Mouse (Mus musculus): ENCODE data around the gene Slc9a9. TPM values are rescaled to one million over a fixed set of nuclear protein-coding genes. Genes with fewer than 3 reads are reported as not detected.
A peak's percentile ranks its signal among the peaks of the same experiment; 100 is the strongest.

Slc9a9 gene
- total RNA-seq, 2 experiments from 2014 or later: 5.9 to 8.5 TPM

GRCm38 (mm10) chr9:95125683-95126082 is 456.0 kb downstream of the Slc9a9 start:
- no peak for ATAC-seq (replicated peaks; ENCODE audit: poor library complexity)

- no peak for ATAC-seq (replicated peaks; ENCODE audit: poor library complexity)
Observed at GRCm38 (mm10) chr9:95127774-95128173, 458.1 kb downstream of the Slc9a9 start.

- no peak for ATAC-seq (replicated peaks; ENCODE audit: poor library complexity)
Observed at GRCm38 (mm10) chr9:95149206-95149729, 479.6 kb downstream of the Slc9a9 start.

- no peak for ATAC-seq (replicated peaks; ENCODE audit: poor library complexity)
Observed at GRCm38 (mm10) chr9:95150096-95150495, 480.4 kb downstream of the Slc9a9 start.

GRCm38 (mm10) chr9:95150597-95150996 is 480.9 kb downstream of the Slc9a9 start:
- ATAC-seq (replicated peaks; ENCODE audit: poor library complexity): no peak

- ATAC-seq (replicated peaks; ENCODE audit: poor library complexity): no peak
Observed at GRCm38 (mm10) chr9:95150998-95151397, 481.3 kb downstream of the Slc9a9 start.

- ATAC-seq (replicated peaks; ENCODE audit: poor library complexity): 0 out of 2 replicates have a peak, but pooled peaks have one; percentile 11
Observed at GRCm38 (mm10) chr9:95151746-95152145, 482.0 kb downstream of the Slc9a9 start.

- no peak for ATAC-seq (replicated peaks; ENCODE audit: poor library complexity)
Observed at GRCm38 (mm10) chr9:95153966-95154365, 484.3 kb downstream of the Slc9a9 start.

GRCm38 (mm10) chr9:95157948-95158347 is 488.2 kb downstream of the Slc9a9 start:
- no peak for ATAC-seq (replicated peaks; ENCODE audit: poor library complexity)

GRCm38 (mm10) chr9:95158916-95159315 is 489.2 kb downstream of the Slc9a9 start:
- no peak for ATAC-seq (replicated peaks; ENCODE audit: poor library complexity)

GRCm38 (mm10) chr9:95160575-95161300 is 491.0 kb downstream of the Slc9a9 start:
- ATAC-seq (replicated peaks; ENCODE audit: poor library complexity): no peak

- ATAC-seq (replicated peaks; ENCODE audit: poor library complexity): no peak
Observed at GRCm38 (mm10) chr9:95161699-95162098, 492.0 kb downstream of the Slc9a9 start.

- ATAC-seq (replicated peaks; ENCODE audit: poor library complexity): no peak
Observed at GRCm38 (mm10) chr9:95166224-95166623, 496.5 kb downstream of the Slc9a9 start.

GRCm38 (mm10) chr9:95167806-95168205 is 498.1 kb downstream of the Slc9a9 start:
- no peak for ATAC-seq (replicated peaks; ENCODE audit: poor library complexity)

- no peak for ATAC-seq (replicated peaks; ENCODE audit: poor library complexity)
Observed at GRCm38 (mm10) chr9:95168487-95169008, 498.8 kb downstream of the Slc9a9 start.

- no peak for ATAC-seq (replicated peaks; ENCODE audit: poor library complexity)
Observed at GRCm38 (mm10) chr9:95178170-95178569, 508.5 kb downstream of the Slc9a9 start.

GRCm38 (mm10) chr9:95180005-95180404 is 510.3 kb downstream of the Slc9a9 start:
- no peak for ATAC-seq (replicated peaks; ENCODE audit: poor library complexity)

GRCm38 (mm10) chr9:95180569-95180968 is 510.9 kb downstream of the Slc9a9 start:
- peak; percentile 84 for ATAC-seq (replicated peaks; ENCODE audit: poor library complexity)

- ATAC-seq (replicated peaks; ENCODE audit: poor library complexity): no peak
Observed at GRCm38 (mm10) chr9:95181241-95182043, 511.7 kb downstream of the Slc9a9 start.

- ATAC-seq (replicated peaks; ENCODE audit: poor library complexity): no peak
Observed at GRCm38 (mm10) chr9:95182272-95182671, 512.6 kb downstream of the Slc9a9 start.

GRCm38 (mm10) chr9:95184453-95184852 is 514.7 kb downstream of the Slc9a9 start:
- no peak for ATAC-seq (replicated peaks; ENCODE audit: poor library complexity)

GRCm38 (mm10) chr9:95185840-95186239 is 516.1 kb downstream of the Slc9a9 start:
- no peak for ATAC-seq (replicated peaks; ENCODE audit: poor library complexity)

Measured in megakaryocyte progenitor cell, adult 5-6 weeks (primary cell).